28 mouse cellular contexts compared by ENCODE assay signal in the genomic region with DNA sequence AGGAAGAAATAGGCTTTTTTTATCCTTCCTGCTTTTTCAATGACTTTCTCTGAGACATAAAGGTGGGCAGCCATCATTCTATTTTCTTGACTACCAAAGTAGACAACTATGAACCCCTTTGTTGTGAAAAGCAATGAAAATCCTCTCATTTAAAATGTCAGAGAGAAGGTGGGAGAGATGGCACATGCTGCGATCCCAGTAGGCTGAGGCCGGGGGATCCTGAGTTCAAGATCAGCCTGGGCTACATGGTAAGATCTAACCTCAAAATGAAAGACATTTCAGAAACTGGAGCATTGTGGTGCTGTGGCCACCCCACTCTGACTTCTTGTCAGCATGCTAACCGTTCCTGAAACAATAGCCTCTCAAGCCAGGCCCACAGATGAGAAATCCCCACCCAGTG.
"Had no signal": no experiment of that assay in that cellular context is flagged by ENCODE, and none has a peak within 500 bp of the region (broad histone marks: within the 10 kb centered on the region; RNA-seq: fewer than 3 reads in every experiment).

No protein-coding gene starts in this region.

- DNase-seq: cerebellum, adult 2 months; cerebellum, adult 8-10 months; cerebellum, adult 9-10 months; cerebellum, adult 9-11 months; cerebellum, postnatal 10 days; cerebellum, postnatal 14 days; cerebellum, postnatal 25 days; cerebellum, postnatal 36 days; embryo, embryonic 11 days; forebrain, postnatal 0 days; gastrocnemius, adult 2 months; gastrocnemius, postnatal 10 days; gastrocnemius, postnatal 14 days; gastrocnemius, postnatal 25 days; gastrocnemius, postnatal 36 days; heart, adult 18-20 months; heart, adult 2 months had no signal

- H3K9ac ChIP-seq: embryonic facial prominence, embryonic 12.5 days; embryonic facial prominence, embryonic 13.5 days; embryonic facial prominence, embryonic 15.5 days; forebrain, embryonic 12.5 days; forebrain, embryonic 13.5 days; forebrain, embryonic 15.5 days; forebrain, postnatal 0 days had no signal

- H3K36me3 ChIP-seq: embryonic facial prominence, embryonic 10.5 days; embryonic facial prominence, embryonic 12.5 days; embryonic facial prominence, embryonic 13.5 days; embryonic facial prominence, embryonic 15.5 days; forebrain, embryonic 10.5 days; forebrain, embryonic 12.5 days; forebrain, embryonic 15.5 days had no signal

- H3K4me2 ChIP-seq: embryonic facial prominence, embryonic 12.5 days; embryonic facial prominence, embryonic 13.5 days; embryonic facial prominence, embryonic 15.5 days; forebrain, embryonic 12.5 days; forebrain, embryonic 13.5 days; forebrain, embryonic 15.5 days had no signal

- ATAC-seq: forebrain, embryonic 13.5 days; forebrain, embryonic 14.5 days; forebrain, embryonic 15.5 days; forebrain, embryonic 16.5 days; forebrain, postnatal 0 days had no signal

- H3K9me3 ChIP-seq: embryonic facial prominence, embryonic 10.5 days; embryonic facial prominence, embryonic 12.5 days; embryonic facial prominence, embryonic 13.5 days; embryonic facial prominence, embryonic 15.5 days; forebrain, embryonic 10.5 days; forebrain, embryonic 12.5 days; forebrain, embryonic 13.5 days; forebrain, embryonic 15.5 days had no signal

- H3K4me3 ChIP-seq: embryonic facial prominence, embryonic 10.5 days; embryonic facial prominence, embryonic 12.5 days; embryonic facial prominence, embryonic 13.5 days; embryonic facial prominence, embryonic 15.5 days; erythroblast, embryonic 14.5 days; forebrain, embryonic 10.5 days; forebrain, embryonic 12.5 days; forebrain, embryonic 13.5 days; forebrain, embryonic 15.5 days; gastrocnemius, adult 2 months; heart, adult 2 months had no signal

- H3K27ac ChIP-seq: embryonic facial prominence, embryonic 10.5 days; embryonic facial prominence, embryonic 12.5 days; embryonic facial prominence, embryonic 13.5 days; embryonic facial prominence, embryonic 15.5 days; forebrain, embryonic 10.5 days; forebrain, embryonic 12.5 days; forebrain, embryonic 13.5 days; forebrain, embryonic 15.5 days; gastrocnemius, adult 2 months; heart, adult 2 months had no signal
